Mouse (Mus musculus) frontal cortex, adult (tissue): Measurements from ENCODE around the gene Pax9.
A peak's percentile ranks its signal among the peaks of the same experiment; 100 is the strongest.

ENCODE experiments used
- ATAC-seq: cut with Nextera tagmentation; 2 replicates; pipeline ENCODE4 v1.9.2; 2017; ENCODE audit warnings: mild to moderate bottlenecking, moderate library complexity, mixed read lengths; ENCODE audit not compliant: low TSS enrichment

Gene Pax9

GRCm38 (mm10) chr12:56691427-56692079, at the start of gene Pax9:
Gene Pax9, plus strand, starts transcription at chr12:56691767.
- ATAC-seq: no peak

- ATAC-seq: no peak; the same call in 1 of the 2 replicates
Observed at GRCm38 (mm10) chr12:56669451-56670122, 22.0 kb upstream of the Pax9 start.

- ATAC-seq: no peak
Observed at GRCm38 (mm10) chr12:56670795-56671194, 20.8 kb upstream of the Pax9 start.

- no peak for ATAC-seq
Observed at GRCm38 (mm10) chr12:56674726-56675125, 16.8 kb upstream of the Pax9 start.

- no peak for ATAC-seq
Observed at GRCm38 (mm10) chr12:56677620-56678019, 13.9 kb upstream of the Pax9 start.

- no peak for ATAC-seq
Observed at GRCm38 (mm10) chr12:56681096-56681811, 10.3 kb upstream of the Pax9 start.

- ATAC-seq: no peak
Observed at GRCm38 (mm10) chr12:56687640-56688481, 3.7 kb upstream of the Pax9 start.

GRCm38 (mm10) chr12:56688482-56688840, 3.1 kb upstream of the Pax9 start:
- no peak for ATAC-seq

GRCm38 (mm10) chr12:56688920-56689319, 2.6 kb upstream of the Pax9 start:
- no peak for ATAC-seq

GRCm38 (mm10) chr12:56689331-56689730, 2.2 kb upstream of the Pax9 start:
- ATAC-seq: no peak

GRCm38 (mm10) chr12:56689736-56690135, 1.8 kb upstream of the Pax9 start:
- ATAC-seq: no peak

- no peak for ATAC-seq
Observed at GRCm38 (mm10) chr12:56690366-56690765, 1.2 kb upstream of the Pax9 start.

- ATAC-seq: no peak
Observed at GRCm38 (mm10) chr12:56691001-56691400, 566 bp upstream of the Pax9 start.

GRCm38 (mm10) chr12:56692536-56692935, 969 bp downstream of the Pax9 start:
- no peak for ATAC-seq

GRCm38 (mm10) chr12:56693411-56694098, 2.0 kb downstream of the Pax9 start:
- ATAC-seq: no peak

- ATAC-seq: no peak
Observed at GRCm38 (mm10) chr12:56694361-56694760, 2.8 kb downstream of the Pax9 start.

GRCm38 (mm10) chr12:56694936-56695335, 3.4 kb downstream of the Pax9 start:
- ATAC-seq: no peak

- peak; percentile 64 for ATAC-seq
Observed at GRCm38 (mm10) chr12:56695358-56696173, 4.0 kb downstream of the Pax9 start.

GRCm38 (mm10) chr12:56696174-56697010, 4.8 kb downstream of the Pax9 start:
- ATAC-seq: no peak
